Mouse (Mus musculus): Measurements from ENCODE around the gene Sgo1.
"Not testable (repeated sequence)": the region's sequence is repeated elsewhere in the genome, so short reads cannot be mapped to it uniquely, and the experiment has no call there.

The Sgo1 gene

DNA sequence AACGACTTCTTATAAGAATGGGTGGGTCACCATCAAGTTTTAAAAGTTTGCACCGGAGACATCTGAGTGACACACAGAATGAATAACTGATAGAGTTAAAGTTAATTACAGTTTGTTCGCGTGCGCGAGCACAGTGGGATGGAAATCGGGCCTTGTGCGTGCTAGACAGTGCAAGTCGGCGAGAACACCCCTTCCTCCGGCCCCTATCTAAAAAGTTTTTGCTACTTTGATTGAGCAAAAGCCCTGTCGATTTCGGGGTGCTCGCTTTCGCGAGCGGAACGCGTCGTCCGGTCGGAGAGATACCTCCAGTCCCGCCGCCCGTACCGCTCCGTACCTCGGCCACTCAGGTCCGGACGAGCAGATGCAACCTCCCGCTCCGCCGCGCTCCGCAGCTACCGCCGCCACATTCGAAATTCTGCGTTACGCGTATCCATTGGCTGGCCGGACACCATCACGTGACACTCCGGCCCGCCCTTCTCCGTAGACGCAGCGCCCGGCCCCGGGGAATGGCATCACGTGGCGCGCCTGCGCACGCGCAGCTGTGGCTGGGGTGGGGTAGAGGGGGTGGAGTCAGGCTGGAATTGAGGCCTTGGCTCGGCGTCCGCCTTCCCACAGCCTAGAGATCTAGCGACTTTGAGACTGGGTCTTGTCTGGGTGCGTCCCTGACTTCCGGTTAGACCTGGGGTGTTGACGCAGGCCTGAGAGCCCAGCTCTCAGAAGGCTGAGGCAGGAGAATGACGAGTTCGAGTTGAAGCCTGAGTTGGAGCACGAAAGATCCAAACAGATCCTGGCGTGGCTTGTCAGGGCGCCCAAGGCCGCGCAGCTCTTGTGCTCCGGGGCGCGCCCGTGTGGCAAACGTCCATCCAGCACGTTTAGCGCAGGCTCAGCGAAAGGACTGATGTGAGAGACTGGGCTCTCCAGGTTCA is at the start of gene Sgo1:
Gene Sgo1, minus strand, starts transcription at position 457 of the 926 bp plus-strand sequence.
- peak; percentile 97 to 98 for DNase-seq (ENCODE audit: low spot score in 2 of 2)

DNA sequence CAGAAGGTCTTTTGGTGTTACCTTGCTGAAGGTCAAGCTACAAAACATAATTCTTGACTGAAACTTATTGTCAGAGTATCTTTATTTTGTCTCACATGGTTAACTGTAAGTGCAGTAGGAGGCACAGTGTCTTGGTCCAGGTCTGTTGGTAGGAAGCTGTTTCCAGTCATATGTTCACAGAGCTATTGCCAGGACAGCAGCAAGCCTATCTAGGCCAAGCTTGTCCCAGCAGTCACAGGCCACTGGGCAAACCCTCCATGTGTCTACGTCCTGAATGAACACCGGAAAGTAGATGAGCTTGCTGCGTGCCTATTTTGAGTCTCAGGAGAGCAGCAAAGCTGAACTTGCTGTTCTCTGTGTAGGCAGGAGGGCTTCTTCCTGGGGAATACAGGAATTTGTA is 29.8 kb upstream of the Sgo1 start:
- not testable (repeated sequence) for DNase-seq (ENCODE audit: low spot score in 2 of 2)

DNA sequence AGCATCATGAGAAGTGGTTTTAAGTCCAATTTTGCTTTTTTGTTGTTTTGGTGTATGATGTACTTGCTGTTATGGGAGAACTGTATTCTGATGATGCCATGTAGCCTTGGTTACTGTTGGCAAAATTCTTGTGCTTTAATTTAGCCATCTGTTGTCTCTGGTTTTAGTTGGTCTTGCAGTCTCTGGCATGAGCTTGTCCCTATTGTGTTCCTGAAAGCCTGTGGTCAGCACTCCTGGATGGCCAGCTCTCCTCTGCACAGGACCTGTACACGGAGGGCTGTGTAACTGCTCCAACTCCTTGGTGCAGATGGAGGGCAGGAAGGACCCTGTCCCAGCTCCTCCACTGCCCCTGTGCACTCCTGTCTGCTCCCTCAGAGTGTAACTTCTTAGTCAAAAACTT is 29.3 kb upstream of the Sgo1 start:
- no peak for DNase-seq (ENCODE audit: low spot score in 2 of 2)

DNA sequence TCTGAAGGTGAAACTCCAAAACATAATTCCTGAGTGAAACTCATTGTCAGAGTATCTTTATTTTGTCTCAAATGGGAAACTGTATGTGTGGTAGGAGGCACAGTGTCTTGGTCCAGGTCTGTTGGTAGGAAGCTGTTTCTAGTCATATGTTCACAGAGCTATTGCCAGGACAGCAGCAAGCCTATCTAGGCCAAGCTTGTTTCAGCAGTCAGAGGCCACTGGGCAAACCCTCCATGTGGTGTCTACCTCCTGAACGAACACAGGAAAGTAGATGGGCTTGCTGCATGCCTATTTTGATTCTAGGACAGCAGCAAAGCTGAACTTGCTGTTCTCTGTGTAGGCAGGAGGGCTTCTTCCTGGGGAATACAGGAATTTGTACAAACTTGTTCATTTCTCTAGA is 26.0 kb upstream of the Sgo1 start:
- not testable (repeated sequence) for DNase-seq (ENCODE audit: low spot score in 2 of 2)

DNA sequence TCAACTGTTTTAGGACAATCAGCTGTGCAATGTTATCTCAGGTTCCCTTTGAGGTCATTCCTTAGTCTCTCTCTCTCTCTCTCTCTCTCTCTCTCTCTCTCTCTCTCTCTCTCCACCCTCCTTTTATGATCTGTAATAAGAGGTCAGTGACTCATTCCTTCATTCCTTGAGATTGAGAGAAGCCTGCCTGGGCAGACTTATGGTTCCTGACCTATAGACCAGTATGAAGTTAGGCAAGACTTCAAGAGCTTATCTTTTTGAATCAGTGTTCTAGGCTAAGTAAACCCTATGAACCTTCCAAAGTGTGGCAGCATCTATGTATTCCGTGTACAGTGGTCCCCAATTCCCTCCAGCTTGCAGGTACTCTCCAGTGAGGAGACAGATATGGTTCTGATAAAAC is 25.3 kb upstream of the Sgo1 start:
- no peak for DNase-seq (ENCODE audit: low spot score in 2 of 2)

DNA sequence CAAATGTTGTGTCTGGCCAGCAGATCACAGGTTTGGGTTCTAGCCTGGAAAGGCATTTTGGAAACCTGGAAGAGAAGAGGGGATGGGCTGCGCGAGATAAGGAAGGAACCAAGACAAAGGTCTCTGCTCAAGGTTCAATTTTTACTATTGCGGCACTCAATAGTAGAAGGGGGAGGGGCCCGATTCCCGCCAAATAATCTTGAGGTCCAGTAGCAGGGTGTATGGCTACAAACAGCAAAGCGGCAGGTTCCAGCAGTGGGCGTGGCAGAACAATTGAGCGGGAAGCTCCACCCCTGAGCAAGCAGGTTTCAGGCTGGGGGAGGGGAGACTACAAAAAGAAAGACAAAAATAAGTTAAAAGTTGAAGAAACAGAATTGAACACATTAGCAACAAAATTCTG is 8.4 kb upstream of the Sgo1 start:
- DNase-seq (ENCODE audit: low spot score in 2 of 2) = not testable (repeated sequence)

DNA sequence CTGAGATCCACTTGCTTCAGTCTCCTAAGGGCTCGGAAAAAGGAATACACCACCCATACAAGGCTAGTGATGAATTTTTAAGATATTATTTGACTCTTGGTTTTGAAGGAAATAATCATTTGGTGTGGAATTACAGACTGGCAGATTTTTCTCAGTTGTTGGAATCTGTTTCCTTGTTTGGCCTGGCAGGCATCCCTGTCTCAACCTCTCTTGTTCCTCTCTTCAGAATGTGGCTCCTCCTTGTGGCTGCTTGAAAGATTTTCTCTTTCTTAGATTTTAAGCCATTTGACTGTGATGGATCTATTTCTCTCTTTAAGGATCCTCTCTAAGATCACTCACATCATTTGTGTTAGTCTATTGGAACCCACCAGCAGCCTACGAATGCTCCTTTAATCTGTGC is 4.9 kb upstream of the Sgo1 start:
- peak; percentile 35 to 41 for DNase-seq (ENCODE audit: low spot score in 2 of 2)

DNA sequence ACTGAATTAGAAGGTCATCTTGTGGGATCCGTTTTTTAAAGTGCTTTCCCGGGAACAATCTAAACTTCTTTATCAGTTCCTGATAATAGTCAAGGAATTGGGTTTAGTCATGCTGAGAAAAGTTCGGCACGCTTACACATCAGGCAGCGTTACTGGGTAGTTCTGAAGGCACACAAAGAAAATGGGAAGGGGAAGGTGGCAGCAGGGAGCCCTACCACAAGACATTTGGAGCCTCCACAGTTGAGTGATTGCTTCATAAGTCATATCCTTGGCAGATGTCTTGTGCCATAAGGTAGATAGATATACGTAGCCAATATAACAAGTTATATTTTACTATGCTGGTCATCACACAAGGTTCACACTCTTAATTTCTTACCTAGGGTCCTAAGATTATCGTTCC is 813 bp upstream of the Sgo1 start:
- no peak for DNase-seq (ENCODE audit: low spot score in 2 of 2)

DNA sequence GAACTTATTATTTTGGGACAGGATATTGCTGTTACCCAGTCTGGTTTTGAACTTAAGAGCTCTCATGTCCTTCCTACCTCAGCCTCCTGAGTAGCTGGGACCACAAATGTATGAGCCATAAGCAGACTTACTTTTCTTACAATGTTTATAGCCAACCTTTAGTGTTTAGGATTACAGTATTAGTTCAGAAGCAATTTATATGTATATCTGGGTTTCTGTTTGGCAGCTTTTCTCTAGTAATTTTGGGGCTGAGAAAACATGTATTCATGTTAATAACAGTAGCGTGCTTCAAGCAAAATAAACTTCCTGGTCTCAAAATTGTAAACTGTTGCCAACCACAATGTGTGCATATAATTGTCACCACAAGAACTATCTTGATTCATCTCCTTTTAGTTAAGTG is 812 bp downstream of the Sgo1 start:
- no peak for DNase-seq (ENCODE audit: low spot score in 2 of 2)

DNA sequence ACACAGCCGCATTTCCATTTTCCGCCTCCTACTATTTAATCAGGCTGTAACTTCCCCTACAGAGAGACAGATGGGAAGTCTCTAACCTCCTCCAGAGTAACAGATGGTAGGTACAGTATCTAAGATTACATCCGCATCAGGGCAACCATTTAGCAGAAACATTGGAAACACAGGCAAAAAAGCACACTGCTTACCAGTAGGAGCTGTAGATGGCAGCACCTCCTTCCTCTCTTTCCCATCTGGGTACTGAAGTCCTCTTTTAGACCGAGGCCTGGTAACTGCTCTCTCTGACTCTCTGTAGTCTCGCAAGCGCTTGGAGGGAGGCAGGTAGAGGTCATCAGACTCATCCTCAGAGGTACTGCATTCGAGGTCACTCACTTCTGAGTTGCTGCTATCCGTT is 10.4 kb downstream of the Sgo1 start:
- DNase-seq (ENCODE audit: low spot score in 2 of 2) = peak; percentile 43 to 61

DNA sequence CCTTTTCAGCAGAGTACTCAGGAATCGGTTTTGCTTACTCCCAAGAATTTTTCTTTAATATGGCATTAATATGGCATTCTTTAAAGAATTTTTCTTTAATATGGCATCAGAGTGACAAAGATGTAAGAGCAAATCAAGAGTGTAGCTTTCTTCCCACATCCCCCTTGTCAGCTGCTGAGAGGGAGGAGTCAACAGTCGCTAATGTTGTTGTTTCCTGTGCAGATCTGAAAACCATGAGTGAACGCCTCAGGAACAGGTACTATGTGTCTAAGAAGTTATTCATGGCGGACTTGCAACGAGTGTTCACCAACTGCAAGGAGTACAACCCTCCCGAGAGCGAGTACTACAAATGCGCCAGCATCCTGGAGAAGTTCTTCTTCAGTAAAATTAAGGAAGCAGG is 18.7 kb downstream of the Sgo1 start:
- no peak for DNase-seq (ENCODE audit: low spot score in 2 of 2)

DNA sequence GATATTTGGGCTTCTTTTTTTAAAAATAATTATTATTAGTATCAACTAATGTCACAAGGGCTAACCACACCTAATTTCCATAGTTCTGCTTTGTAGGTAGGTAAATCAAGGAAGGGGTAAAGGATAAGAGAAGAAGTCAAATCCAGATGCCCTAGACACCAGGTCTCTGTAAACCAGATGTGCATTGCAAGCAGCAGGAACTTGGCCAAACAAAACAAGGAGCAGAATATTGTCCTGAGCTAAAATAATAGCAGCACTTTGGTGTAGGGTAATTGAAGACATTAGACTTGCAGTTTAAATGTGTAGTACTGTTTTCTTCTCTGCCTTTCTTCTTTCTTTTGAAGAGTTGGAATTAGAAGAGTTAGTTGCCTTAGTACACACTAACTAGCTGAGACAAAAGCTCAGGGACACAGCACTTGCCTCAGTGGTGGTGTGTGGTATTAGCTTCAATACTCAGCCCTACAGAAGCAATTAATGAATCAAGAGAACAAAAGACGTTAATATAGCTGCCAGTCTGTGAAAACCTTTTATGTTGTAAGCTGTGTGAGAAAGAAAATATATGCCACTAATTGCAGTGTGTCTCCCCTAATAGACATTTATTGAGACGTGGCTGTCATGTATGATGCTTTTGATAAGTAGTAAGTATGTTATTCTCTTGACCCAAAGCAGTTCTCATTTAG is 24.3 kb downstream of the Sgo1 start:
- no peak for DNase-seq (ENCODE audit: low spot score in 2 of 2)

DNA sequence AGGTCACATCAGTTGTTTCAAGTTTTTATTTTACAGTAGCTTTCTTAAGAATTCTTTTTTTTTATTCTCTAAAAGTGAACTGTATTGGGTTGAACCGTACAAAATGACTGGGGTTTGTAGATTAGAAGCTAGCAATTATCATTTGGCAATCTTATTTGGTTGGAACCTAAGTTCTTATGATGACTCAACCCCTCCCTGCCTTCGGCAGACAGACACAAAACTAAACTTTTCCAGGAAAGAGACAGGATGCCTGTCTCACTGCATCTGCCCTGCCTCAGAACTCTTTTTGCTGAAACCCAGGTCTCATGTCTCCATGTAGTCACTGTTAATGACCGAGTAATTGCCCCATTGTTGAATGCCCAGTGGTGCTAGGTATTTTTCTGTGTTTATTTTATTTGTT is 24.9 kb downstream of the Sgo1 start:
- DNase-seq (ENCODE audit: low spot score in 2 of 2) = no peak

DNA sequence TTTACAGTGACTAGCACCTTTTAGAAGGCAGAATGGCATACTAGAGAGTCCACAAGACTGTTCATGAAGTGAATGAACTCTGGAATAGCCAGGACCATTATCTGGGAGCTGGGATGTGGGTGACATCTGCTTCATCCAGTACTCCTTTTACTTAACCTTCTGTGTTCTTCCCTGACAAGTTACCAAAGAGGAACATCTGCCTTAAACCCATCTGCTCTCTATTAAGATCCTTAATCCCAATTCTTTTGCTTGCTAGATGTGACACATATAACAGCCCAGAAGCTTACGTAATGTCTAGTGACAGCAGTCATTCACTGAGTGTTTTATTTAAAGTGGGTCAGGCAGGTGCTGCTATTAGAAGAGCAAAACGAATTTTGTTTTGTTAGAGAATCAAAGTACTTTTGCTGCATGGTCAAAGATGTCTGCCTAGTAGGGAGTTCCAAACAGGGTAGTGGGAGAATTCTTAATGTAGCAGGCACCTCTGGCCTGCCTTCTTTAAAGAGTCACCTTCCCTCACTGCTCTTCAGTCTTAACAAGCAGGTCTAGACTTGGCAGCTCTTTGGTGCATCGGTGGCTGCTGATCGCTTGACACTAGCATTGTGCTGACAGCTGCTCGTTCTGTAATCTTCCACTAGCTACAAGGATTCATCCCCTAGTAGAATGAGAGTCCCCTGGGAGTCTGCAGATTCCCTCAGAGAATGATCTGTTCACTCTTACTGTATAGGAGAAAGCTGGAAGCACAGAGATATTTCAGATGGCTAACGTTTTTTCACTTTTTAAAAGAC is 27.9 kb downstream of the Sgo1 start:
- no peak for DNase-seq (ENCODE audit: low spot score in 2 of 2)

DNA sequence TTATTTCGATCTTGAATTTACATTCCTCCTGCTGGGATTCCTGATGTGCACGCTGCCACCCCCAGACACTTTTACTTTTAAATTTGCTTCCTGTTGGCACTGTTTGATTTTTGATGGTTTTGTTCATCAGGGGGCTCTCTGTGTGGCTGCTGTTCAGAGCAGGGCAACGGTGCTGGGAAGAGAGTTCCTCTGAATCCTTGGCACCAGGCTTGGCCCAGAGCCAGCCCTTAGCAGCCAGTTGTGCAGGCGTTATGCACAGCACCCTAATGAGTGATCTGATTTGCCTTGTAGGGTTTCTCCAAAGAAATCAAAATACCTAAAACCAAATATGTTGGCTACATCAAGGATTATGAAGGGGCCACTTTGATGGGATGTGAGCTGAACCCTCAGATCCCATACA is 29.4 kb downstream of the Sgo1 start:
- peak; percentile 76 for DNase-seq (ENCODE audit: low spot score in 2 of 2)

DNA sequence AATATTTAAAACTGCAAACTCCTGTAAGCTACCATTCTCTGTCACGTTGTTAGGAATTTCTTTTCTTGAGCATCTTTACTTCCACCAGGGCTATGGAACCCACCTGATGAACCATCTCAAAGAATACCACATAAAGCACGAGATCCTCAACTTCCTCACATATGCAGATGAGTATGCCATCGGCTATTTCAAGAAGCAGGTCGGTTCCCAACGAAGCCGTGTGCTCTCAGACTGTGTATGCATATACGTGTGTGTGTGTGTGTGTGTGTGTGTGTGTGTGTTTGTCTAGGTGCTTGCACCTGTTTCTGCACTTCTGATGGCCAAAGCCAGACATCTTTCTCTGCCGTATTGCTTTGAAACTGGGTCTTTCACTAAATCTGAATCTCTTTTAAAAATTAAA is 29.9 kb downstream of the Sgo1 start:
- DNase-seq (ENCODE audit: low spot score in 2 of 2) = no peak

DNA sequence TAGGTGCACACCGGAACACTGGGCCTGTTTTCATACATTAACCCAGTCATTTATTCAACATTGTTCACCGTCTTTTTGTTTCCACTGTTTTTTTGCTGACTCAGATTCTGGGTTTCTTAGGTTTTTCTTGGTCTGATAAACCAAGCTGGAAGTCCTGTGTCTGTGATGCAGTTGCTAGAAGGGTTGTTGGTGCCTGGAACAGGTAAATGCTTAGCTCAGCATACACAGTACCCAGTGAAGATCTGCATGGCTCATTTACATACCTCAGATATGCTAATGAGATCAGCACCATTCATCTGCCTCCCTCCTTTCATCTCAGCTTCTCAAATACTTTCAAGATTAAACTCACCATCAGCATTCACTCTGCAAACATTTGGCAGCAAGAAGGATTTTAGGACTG is 30.5 kb downstream of the Sgo1 start:
- DNase-seq (ENCODE audit: low spot score in 2 of 2) = no peak

DNA sequence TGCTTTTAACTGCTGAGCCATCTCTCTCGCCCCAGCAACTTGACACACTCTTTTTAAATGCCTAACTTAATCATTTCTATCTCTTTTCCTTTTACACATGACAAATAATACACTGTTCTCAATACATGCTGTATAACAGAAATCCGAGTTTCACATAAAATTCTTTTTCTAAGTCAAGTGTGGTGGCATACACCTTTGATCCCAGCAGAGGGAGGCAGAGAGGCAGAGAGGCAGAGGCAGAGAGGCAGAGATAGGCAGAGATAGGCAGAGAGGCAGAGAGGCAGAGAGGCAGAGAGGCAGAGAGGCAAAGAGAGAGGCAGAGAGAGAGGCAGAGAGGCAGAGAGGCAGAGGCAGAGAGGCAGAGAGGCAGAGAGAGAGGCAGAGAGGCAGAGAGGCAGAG is 31.7 kb downstream of the Sgo1 start:
- not testable (repeated sequence) for DNase-seq (ENCODE audit: low spot score in 2 of 2)

DNA sequence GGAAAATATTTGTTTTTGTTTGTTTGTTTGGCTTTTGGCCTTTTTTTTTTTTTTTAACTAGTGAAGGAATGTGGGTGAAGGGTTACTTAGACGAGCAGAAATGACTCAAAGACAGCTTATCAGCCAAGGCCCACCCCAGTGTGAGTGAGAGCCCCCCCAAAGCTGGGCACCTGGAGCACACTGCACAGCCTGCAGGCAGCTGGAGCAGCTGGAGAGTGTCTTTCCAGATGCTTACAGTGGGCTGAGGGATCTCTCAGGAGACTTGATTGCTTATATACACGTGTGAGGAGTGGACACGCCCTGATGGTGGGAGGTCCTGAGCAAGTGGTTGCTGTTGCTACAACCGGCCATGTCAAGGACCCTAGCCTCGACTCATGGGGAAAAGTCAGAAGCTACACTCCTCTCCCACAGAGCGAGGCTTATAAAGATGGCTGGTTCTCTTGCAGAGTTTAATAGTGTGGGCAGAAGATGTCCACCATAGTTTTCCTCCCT is 32.7 kb downstream of the Sgo1 start:
- no peak for DNase-seq (ENCODE audit: low spot score in 2 of 2)

DNA sequence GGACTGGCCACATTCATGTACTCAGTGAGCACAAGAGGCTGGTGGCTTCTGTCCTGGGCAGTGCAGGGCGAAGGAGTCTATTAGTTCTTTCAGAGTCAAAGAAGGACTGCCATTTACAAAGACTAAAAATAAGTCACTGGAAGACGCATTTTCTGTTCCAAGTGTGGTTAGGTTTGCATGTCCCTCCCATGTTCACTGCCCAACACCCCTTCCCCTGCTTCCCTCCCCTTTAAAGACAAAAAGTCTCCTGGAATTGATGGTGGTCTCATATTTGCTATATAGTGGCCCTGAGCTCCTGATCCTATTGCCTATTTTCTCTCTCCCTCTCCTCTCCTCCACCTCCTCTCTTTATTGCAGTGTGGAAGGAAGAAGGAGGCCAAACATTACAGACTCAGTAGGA is 33.2 kb downstream of the Sgo1 start:
- DNase-seq (ENCODE audit: low spot score in 2 of 2) = no peak

DNA sequence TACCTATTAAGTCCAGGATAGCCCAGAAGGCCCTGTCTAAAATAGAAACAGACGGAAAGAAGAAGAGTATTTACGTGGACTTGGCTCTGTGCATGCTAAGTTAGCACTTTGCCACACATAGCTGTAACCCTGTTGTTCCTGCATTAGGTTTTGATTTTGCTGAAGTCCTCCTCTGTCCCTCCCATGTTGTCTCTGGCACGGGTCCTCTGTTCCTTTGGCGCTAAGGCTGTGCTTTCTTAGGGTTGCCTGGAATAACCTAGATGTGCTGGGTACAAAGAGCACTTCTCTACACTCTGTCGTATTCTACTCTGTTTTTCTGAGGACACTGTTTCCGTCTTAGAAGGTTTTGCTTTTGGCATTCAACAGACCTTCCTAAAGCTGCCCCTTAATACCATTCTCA is 34.1 kb downstream of the Sgo1 start:
- no peak for DNase-seq (ENCODE audit: low spot score in 2 of 2)

DNA sequence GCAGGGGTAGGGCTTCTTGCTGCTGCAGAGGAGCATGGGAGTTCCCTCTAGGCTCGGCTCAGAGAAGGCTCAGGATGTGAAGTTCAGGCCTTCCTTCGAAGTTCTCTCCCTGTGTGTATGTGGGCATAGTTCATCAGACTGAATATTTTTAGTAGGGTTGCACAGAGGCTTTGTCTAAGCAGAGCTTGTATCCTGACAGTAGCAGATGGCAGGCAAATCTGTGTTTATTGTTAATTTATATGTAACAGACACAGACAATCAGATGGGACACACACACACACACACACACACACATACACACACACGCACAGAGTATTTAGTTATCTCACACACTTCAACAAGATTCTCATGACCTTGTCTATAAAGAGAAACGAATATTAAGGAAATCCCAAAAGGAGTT is 34.5 kb downstream of the Sgo1 start:
- no peak for DNase-seq (ENCODE audit: low spot score in 2 of 2)

Data from right cerebral cortex, postnatal 10 days (tissue).